Mouse (Mus musculus) ovary, postnatal 14 days (tissue): ENCODE results near the gene Msh2.
"Not testable (repeated sequence)": the region's sequence is repeated elsewhere in the genome, so short reads cannot be mapped to it uniquely, and the experiment has no call there.

Experiments
- DNase-seq: peaks from one replicate; pipeline ENCODE4 v3.0.0; 2022; ENCODE audit warnings: low spot score

Msh2 gene

DNA sequence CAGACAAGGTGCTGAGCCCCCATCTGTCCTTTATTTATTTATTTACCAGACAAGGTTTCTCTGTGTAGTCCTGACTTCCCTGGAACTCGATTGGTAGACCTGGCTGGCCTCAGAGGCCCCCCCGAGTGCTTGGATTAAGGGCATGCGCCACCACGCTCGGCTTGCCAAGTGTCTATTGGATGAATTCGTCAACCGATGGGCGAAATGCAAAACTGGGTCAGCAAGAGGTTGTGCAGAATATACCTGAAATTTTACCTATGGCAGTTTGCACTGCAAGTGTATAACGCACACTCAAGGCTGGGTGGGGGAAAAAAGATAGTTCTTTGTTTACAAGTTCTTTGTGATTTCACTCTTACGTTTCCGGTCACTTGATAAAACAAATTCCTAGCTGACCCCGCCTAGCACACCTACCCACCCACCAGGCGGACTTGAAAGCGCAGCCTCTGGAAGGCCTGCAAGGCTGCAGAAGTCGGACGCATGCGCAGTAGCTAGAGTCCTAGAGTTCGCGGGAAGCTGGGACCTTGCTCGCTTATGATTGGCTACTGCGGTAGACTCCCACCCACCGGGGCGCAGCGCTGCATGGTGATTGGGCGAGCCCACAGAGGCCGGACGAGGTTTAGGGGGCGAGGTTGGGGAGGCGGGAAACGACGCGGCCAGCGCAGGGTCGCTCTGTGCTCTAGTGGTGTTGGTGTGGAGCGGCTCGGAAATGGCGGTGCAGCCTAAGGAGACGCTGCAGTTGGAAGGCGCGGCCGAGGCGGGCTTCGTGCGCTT lies at the start of gene Msh2:
Gene Msh2, plus strand, starts transcription at position 441 of the 771 bp plus-strand sequence.
- peak; percentile 95 for DNase-seq

DNA sequence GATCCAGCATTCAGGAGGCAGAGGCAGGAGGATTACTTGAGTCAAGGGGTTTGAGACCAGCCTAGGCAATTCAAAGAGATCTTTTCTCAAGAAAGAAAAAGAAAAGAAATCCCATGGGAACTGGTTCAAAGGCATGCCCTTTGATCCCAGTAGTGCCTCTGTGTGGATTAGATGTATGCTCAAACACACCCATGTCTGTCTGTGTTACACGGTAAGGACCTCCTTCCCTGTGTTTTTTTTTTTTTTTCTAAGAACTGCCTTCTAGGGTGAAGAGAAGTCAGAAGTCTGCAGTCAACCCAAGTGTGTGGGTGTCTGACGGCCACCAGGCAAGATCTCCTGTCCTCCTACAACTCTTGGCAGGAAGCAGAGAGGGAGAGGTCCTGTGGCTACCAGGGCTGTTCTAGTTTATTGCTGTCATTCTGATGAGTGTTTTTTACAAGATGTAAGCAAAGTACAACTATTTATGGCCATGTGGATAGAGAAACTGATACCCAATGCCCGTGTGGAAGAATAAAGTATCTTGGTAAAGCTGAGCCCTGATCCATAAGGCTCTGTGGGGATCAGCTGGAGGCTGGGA lies 46.5 kb upstream of the Msh2 start:
- DNase-seq: no peak

DNA sequence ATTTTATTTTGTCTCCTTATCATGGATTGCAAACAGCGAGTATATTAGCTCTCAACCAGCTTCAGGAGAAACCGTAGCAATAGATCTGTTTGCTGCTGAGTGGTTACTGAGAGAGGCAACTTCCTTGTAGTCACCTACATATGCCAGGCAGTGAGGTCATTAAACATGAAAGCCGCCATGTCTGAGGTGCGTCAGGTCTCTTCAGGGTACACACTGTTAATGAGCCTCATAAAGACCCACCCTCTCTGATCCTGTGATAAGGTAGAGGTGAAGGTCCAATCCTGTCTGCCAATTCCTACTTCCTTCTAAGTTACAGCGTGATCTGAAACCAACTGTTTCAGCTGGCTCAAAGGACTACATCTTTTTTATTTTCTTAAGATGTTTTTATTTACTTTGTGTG lies 44.0 kb upstream of the Msh2 start:
- DNase-seq: no peak

DNA sequence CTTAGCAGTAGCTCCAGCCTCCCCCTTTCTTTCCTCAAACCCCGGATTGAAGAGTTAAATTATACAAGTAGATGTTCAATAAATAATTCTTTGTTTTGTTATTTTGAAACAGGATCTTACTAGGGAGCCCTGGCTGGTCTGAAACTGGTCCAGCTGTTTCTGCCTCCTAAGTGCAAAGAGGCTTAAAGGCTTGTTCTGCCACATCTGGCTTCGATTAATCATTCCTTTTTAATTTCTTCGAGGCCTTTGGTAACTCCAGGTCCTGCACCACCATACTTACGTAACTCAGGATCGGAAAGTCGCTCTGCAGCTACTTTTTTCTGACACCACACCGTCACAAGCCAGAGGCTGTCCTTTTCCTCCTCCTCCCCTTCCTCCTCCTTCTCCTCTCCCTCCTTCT lies 43.4 kb upstream of the Msh2 start:
- DNase-seq: no peak

DNA sequence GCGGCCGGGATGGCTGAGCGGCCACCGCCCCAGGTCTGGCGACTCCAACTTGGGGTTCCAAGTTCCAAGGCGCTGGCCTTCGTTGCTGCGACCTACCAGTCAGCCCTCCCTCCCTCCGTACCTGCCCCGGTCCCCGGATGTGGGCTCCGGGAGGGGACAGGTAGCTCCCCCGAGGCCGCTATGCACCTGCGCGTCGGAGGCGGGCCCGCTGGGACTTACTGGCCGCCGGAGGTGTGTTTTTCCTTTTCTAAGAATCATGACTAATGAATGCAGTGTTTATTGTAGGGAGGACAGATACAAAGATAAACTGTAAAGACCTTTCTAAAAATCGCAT lies 35.1 kb upstream of the Msh2 start:
- no peak for DNase-seq

DNA sequence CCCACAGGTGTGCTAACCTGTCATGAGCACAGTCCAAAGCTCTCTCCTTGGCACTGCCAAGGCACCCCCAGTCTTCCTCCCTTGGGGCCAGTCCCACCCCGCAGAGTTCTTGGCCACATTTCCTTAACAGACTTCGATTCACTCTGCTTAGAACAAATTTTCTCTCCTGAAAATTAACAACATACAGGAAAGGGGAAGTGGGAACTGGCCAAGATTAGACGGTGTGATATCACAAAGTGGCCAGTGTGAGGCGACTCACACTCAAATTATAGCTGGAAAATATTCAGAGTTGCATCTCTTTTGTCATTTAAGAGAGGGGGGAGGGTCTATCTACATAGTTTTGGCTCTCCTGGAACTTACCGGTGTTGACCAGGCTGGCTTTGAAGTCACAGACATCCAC lies 32.9 kb upstream of the Msh2 start:
- DNase-seq: no peak

DNA sequence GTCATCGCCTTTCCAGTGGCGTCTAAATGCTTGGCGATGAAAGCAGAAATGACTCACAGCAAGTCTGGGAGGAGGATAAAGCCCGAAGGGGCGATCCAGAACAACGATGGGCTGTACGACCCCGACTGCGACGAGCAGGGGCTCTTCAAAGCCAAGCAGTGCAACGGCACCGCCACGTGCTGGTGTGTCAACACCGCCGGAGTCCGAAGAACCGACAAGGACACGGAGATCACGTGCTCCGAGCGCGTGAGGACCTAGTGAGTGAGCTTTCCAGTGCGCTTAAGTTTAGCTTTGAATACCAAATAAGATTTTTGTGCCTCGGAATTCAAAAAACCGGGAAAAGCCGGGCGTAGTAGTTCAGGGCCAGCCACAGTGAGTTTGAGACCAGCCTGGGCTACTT lies 31.9 kb upstream of the Msh2 start:
- no peak for DNase-seq

DNA sequence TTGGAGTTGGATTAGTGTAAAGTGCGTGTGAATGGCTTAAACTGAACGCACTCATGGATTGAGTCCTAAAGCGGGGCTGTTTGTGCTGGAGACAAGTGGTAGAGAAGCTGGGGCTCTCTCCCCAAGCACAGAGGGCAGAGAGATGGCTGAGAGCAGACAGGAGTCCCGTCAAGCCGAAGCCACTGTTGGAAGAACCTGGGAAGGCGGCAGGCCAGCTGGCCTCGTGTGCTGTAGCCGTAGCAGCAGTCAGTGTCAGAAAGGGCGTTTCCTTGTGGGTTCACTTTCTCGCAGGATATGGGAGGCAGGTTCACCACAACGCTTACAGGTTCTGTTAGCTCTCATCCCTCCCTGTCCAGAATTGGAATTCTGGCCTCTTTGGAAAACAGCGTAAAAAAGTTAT lies 31.1 kb upstream of the Msh2 start:
- no peak for DNase-seq

DNA sequence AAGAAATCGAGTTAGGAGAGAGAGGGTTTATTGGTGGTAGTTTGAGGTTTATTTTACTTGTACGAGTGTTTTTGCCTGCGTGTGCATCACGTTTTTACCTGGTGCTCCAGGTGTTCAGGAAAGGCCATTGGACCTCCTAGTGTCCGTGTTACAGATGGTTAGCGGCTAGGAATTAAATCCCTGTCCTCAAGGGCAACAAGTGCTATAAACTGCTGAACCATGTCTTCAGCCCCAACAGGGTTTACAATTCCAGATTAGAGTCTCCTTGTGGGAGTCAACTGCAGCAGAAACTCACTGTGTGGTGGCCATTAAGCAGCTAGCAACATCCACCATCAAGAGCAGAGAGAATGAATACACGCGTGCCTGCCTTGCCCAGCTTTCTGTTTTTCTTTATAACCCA lies 29.4 kb upstream of the Msh2 start:
- no peak for DNase-seq

DNA sequence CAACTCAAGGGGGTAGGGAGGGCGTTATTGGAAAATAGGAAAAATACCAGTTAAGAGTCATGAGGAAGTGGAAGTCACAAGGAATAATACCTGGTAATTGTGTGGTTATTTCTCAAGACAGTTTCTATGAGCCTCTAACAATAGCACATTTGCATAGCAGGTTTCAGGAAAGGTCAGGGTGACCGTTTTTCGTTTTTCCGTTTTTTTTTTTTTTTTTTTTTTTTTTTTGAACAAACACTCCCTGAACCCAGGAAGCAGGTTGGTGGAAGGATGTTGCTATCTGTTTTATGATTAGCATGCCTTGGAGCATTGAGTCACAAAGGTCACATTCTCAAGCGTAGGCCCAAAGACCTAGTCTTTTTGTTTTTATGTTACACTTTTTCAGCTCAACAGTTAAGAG lies 16.5 kb upstream of the Msh2 start:
- not testable (repeated sequence) for DNase-seq

DNA sequence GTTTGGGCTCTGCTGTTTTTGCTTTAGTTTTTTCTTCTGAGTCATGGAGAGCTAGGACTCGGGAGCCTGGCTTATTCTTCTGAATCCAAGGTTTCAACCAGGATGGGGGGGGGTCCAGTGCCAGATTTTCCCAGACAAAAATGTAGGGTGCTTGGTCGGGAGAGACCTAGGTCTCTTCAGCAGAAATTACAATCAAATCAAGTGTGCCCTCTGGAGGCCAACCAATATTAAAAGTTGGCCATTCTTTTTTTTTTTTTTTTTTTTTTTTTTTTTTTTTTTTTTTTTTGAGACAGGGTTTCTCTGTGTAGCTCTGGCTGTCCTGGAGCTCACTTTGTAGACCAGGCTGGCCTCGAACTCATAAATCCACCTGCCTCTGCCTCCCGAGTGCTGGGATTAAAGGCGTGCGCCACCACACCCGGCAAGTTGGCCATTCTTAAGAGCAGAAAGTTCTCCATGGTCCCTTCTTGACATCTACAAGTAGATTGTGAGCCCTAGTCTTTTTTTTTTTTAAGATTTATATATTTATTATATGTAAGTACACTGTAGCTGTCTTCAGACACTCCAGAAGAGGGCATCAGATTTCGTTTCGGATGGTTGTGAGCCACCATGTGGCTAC lies 10.1 kb upstream of the Msh2 start:
- not testable (repeated sequence) for DNase-seq

DNA sequence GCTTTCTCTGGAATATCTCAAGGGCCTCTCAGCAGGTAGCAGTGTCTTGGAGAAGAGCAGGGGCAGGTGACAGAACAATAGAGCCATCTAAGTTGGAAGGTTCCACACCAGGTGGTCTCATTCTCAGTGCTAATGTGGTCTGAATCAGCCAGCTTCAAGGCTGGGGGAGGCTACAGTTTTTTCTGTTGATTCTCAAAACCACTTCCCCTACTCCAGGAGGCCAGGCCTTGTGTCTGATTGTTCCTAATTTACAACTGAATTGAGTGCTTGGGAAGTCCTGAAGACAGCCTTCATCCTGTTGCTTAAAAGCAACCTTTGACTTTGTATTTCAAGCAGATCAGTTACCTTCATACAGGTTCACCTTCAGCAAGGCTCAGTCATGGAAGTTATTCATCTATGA lies 7.9 kb upstream of the Msh2 start:
- DNase-seq: no peak

DNA sequence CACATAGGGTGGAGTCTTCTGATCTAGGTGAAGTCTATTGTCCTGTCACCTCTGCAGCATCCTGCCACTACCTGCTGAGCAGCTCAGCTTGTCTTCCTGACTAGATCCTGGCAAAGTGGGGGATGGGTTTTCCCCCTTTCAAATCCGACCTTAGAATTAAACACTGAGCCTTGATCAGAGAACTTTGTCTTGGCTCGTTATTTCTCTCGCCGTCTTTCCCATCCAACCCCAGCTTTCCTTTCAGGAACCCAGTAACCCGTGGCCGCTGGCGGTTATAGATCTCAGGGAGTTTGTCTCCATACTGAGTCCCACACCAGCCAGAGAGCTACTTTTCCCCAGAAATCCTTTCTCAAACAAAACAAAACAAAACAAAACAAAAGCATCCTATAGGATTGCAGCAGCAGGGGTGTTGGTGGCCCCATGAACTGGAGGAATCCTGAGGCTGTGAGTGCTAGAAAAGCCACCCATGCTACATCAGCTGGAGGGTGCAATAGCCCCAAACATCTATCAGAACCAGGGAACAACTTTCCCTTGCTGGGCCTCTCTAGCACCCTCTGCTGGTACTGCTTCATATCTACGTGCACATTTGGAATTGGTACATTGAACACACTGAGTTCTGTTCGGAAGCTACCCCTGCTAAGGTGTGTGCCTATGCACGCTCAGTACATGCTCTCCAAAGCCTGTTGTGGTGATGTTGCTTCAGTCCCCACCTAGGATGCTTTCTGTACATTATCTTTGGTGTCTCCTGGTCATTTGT lies 6.9 kb upstream of the Msh2 start:
- DNase-seq: peak; percentile 46

DNA sequence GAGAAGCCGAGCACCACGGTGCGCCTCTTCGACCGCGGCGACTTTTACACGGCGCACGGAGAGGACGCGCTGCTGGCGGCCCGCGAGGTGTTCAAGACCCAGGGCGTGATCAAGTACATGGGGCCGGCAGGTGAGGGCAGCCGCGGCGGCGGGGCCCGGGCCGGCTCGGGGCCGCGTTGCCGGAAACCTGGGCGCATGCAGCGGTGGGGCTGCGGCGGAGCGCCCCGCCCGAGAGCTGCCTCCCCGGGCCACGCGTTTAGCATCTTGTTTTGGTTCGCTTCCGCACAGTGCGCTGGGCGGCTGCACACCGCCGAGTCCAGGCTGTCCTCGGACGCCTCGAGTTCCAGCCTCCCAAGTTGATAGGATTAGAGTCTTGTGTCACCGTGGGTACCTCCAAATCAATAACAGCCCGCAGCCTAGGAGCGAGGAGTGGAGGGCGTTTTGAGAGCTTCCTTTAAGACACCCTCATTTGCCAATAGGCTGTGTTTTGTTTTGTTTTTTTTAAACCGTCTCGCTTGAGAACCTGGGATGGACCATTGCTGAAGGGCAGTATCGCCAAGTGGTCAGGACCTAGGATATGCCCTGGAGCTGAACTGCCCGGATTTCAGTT lies 652 bp downstream of the Msh2 start:
- no peak for DNase-seq

DNA sequence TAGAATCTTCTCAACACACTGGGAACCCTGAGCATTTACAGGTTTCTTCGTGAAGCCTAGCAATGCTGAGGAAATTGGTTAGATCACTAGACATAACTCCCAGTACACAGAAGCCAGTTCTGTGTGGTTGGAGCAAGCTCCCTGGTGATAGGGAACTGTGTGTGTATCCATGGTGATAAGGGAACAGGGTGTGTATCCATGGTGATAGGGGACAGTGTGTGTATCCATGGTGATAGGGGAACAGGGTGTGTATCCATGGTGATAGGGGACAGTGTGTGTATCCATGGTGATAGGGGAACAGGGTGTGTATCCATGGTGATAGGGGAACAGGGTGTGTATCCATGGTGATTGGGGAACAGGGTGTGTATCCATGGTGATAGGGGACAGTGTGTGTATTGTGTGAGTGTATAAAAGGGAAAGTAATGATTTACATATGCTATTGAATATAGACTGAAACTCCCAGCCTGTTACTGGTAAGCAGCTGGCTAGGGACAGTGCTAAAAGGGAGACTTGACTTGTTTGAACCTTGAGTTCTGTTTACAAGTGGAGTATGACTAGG lies 4.9 kb downstream of the Msh2 start:
- DNase-seq: not testable (repeated sequence)

DNA sequence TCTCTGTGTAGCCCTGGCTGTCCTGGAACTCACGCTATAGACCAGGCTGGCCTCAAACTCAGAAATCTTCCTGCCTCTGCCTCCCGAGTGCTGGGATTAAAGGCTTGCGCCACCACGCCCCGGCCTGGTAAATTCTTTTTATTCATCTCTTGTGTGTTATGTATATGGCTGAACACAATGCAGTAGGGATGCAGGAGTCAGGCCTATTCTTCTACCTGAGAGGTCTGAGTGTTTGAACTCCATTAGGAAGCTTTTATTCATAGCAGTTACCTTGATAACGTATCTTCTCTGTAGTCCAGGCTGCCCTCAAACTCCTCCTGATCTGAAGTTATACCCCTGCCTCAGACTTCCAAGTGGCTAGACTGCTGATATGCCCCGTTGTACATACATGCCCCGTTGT lies 5.5 kb downstream of the Msh2 start:
- DNase-seq: no peak

DNA sequence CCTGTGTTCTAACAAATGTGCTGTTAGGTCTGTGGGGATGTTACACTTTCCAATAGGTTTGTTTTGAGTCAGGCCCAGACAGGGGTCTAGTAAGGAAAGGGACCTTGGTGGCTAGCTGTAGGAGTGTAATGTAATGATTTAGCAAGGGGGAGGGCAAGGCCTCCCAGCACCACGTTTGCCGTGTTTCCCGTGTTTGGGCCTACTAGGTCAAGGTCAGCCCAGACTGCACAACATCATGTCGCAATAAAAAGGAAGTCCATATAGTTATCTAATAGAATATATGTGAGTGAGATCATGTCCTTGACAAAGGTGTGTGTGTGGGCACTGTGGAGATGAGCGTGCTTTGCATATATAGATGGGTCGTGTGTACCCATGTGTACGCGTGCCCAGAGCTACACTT lies 17.1 kb downstream of the Msh2 start:
- no peak for DNase-seq

DNA sequence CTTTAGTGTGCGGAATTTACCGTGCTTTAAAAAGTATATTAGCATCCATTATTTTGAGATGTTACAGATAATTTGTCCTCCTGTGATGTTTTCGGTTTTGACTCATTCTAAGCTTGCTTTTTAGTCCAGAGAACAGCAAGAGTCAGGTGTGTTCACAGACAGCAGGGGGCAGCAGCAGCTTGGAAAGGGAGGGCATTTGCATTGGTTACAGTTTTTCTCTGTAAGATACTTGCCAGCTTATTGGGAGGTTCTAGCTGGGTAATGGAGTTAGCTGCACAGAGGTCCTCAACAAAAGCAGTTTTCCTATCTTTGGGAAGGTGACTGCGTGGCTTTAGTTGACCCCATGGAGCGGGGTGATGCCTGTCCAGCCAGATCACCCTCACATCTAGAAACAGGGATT lies 19.8 kb downstream of the Msh2 start:
- peak; percentile 62 for DNase-seq

DNA sequence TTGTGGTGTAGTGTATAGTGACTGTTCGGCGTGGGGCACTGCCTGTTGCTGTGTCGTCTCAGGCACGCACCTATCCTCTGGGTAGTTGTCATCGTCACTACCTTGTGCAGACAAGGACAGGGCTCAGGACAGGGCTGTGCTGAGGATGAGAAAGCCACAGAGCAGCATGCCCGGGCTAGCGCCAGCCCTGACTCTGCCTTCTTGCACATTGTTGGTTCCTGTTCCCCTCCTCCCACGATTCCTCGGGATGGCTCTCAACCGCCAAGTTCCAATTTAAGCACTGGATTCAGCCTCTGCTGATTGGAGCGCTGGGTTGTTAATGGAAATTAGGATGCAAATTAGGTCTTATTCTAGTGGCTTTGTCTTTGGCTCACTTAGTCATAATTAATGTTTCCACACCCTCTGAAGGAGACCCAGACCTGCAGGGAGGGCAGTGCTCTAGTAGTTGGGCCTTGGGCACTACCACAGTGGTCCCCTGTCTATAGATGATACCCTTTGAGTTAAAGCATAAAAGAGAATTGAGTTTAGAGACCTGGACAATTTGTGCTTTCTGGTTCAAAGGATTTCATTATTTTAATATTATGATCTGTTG lies 23.8 kb downstream of the Msh2 start:
- no peak for DNase-seq

DNA sequence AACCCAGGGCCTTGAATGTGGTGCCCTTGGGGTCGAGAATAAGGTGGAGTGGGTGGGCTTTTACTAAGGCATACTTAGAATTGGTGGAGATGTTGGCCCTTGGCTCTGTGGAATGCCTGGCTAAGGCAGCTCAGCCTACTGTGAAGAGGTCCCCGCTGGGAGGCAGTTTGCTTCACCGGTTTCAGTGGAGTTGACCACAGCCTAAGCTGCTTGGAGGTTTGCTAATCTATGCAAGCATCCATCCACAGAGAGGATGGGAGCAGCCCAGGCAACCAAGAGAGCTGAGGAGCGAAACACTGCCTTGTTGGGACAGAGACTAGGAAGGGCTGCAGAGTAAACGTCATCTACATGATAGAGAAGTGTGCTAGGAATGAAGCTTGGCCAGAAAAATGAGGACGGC lies 24.7 kb downstream of the Msh2 start:
- DNase-seq: no peak

DNA sequence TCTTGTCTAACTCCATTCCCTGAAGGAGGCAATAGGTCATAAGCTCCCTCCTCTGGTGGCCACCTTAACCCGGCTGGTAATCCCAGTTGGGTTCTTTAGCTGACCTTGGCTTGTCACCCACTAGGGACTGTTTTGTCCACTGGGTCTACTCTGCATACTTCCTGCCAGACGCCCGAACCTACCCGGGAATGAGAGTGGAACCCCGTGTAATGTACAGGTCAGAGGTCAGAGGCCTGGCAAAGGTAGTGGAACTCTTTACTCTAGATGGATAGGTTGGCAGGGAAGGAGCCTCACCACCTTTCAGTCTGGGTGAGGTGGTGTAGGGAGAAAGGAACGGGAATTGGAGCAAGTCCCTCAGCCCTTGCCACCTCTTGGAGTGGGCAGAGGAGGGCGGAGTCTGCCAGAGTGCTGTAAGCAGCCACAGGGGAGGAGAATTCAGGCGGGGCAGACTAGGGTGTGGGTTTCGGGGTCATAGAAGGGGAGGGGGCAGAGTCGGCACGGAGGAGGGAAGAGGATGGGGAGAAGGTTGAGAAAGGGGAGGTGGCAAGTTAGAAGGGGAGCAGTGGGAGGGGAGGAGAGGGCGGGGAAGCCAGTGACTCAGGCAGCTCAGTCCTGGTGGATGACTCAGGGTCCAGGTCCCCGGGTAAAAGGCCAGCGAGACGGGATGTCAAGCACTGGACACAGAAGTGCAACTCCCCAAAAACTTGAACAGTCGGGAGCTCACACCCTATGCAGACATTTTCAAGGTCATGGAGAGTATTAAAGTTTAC lies 27.1 kb downstream of the Msh2 start:
- no peak for DNase-seq
